Mouse (Mus musculus) lung, postnatal 0 days (tissue): Measurements from ENCODE around the gene Hdac9. TPM values are rescaled to one million over a fixed set of nuclear protein-coding genes. Genes with fewer than 3 reads are reported as not detected.

Experiments used
- ATAC-seq: fragments of 200-750 bp; cut with Nextera tagmentation; 2 replicates; pipeline ENCODE4 v1.8.0; 2017; ENCODE audit warnings: moderate library complexity
- DNase-seq: peaks from one replicate; pipeline ENCODE4 v3.0.0-alpha.2; 2016; ENCODE audit warnings: low spot score
- H3K27ac ChIP-seq: fragments of 300-500 bp; sonication (generic); 2 replicates; pipeline ENCODE4 v1.5.1; 2014; ENCODE audit warnings: antibody characterized with exemption, mild to moderate bottlenecking, low read length, mixed read lengths
- H3K27me3 ChIP-seq: fragments of 300-500 bp; sonication (generic); replicated peaks from 2 replicates; pipeline ENCODE4 v1.6.1; 2014; ENCODE audit warnings: low read length, mixed read lengths; ENCODE audit not compliant: insufficient read depth
- H3K36me3 ChIP-seq: fragments of 300-500 bp; sonication (generic); 2 replicates; pipeline ENCODE4 v1.6.1; 2014; ENCODE audit warnings: low read length, mixed read lengths; ENCODE audit not compliant: insufficient read depth
- H3K4me1 ChIP-seq: fragments of 300-500 bp; sonication (generic); 2 replicates; pipeline ENCODE4 v1.6.1; 2014; ENCODE audit warnings: antibody characterized with exemption, low read depth, low read length, mixed read lengths; ENCODE audit not compliant: insufficient read depth
- H3K4me2 ChIP-seq: fragments of 300-500 bp; sonication (generic); replicated peaks from 2 replicates; pipeline ENCODE4 v1.6.1; 2014; ENCODE audit warnings: low read depth, mild to moderate bottlenecking, low read length, moderate library complexity, mixed read lengths
- H3K4me3 ChIP-seq: fragments of 300-500 bp; sonication (generic); 2 replicates; pipeline ENCODE4 v1.5.1; 2014; ENCODE audit warnings: low read depth, low read length
- H3K9ac ChIP-seq: fragments of 300-500 bp; sonication (generic); replicated peaks from 2 replicates; pipeline ENCODE4 v1.6.1; 2014; ENCODE audit warnings: low read depth, mild to moderate bottlenecking
- H3K9me3 ChIP-seq: fragments of 300-500 bp; sonication (generic); 2 replicates; pipeline ENCODE4 v1.6.1; 2016; ENCODE audit warnings: low read length, mixed read lengths
- CTCF ChIP-seq: IDR thresholded peaks from 2 replicates; pipeline ENCODE4 v1.5.1; 2016; ENCODE audit warnings: antibody characterized with exemption, mild to moderate bottlenecking
- EP300 ChIP-seq: IDR thresholded peaks from 2 replicates; pipeline ENCODE4 v1.6.1; 2016; ENCODE audit warnings: antibody characterized with exemption, mild to moderate bottlenecking, control low read depth
- WGBS: fragments of 180-500 bp; shearing (Covaris S2); extraction: QIAGEN DNeasy Blood & Tissue Kit; methylation state at CpG from one replicate; pipeline ENCODE4 v1.1.7; 2014; 5-methylcytosine and 5-hydroxymethylcytosine counted together
- polyA plus RNA-seq: library from polyadenylated mRNA; unstranded; fragments of >200 nt; fragmentation: Nextera tagmentation; extraction: Ambion mirVana; gene quantifications from 2 replicates; pipeline ENCODE4 v1.2.1, GENCODE M21; 2015

The Hdac9 gene
- polyA plus RNA-seq, 1 experiment from 2014 or later: 6.0 TPM

DNA sequence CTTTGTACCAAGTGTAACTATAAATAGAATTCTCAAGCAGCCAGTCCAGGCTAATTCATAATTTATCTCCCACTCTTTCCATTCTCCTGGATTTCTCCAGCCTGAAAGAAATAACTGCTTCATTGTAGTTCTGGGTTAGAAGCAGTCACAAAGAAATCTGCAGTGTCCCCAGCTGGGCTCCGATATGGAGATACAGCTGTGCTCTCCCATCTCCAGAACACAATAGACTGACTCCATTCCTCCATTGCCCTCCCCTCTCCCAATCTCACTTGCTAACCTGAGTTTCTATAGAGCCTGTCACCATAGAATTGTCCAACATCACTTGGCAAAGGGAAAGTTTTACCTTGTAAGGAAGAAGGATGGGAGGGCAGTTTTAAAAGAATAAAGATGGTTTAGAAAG, 218.9 kb downstream of the Hdac9 start:
- Histone ChIP-seq H3K4me1 (no peaks in the 10 kb centered on the region), H3K9me3 (no peaks in the 10 kb centered on the region), H3K27me3 (no peaks in the 10 kb centered on the region), H3K4me2 (no peak overlapping the region), H3K36me3 (no peaks in the 10 kb centered on the region), H3K4me3 (no peak overlapping the region), H3K9ac (no peak overlapping the region), H3K27ac (no peak overlapping the region)
- WGBS: 72% methylated on average over 1 of the region's 1 CpGs
- TF ChIP-seq EP300: no peak
- no peak for TF ChIP-seq CTCF
- no peak for ATAC-seq
- DNase-seq: no peak

DNA sequence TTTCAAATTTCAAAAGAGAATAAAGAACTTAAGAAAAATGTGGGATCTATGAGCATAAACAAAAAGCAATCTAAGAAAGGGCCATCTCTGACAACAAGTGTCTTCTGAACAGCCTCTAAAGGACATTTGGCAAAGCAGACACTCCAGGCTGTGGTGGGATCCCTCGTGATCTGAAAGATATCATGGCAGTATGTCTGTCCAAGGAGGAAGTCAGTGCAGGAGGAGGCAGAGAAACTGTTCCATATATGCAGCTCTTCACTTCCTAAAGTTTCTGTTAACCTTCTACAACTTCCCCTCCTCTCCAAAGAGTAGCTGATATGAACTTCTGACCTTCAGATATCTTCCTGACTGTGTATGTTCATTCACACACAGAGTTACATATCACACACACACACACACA, 220.2 kb downstream of the Hdac9 start:
- WGBS: 44% methylated on average over 1 of the region's 1 CpGs
- no peak for ATAC-seq
- H3K9ac ChIP-seq: no peak overlapping the region
- TF ChIP-seq CTCF (no peak), EP300 (no peak)
- no peaks in the 10 kb centered on the region for H3K36me3 ChIP-seq
- H3K4me3 ChIP-seq: no peak overlapping the region
- no peaks in the 10 kb centered on the region for H3K9me3 ChIP-seq
- H3K4me2 ChIP-seq: no peak overlapping the region
- H3K27me3 ChIP-seq: no peaks in the 10 kb centered on the region
- no peak for DNase-seq
- no peaks in the 10 kb centered on the region for H3K4me1 ChIP-seq
- no peak overlapping the region for H3K27ac ChIP-seq

DNA sequence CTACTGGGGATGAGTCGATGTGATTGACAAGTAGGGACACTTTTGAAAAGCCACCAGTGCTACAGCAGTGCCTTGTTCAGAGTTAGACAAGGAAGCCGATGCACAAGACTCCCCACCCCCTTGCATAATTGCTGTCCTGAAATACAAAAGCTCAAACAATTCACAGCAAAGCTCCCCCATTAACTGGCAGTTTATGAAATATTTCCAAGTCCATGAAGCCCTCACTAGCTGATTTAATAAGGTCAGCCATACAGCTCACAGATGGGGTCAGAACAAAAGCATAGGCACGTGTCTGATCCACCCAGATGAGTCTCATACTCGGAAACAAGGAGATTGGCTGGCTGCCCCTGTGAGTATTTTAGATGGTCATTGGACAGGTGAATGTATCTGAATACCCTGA, 228.0 kb downstream of the Hdac9 start:
- H3K27ac ChIP-seq: no peak overlapping the region
- no peak for ATAC-seq
- H3K36me3 ChIP-seq: no peaks in the 10 kb centered on the region
- H3K4me1 ChIP-seq: no peaks in the 10 kb centered on the region
- H3K9me3 ChIP-seq: no peaks in the 10 kb centered on the region
- H3K9ac ChIP-seq: no peak overlapping the region
- no peaks in the 10 kb centered on the region for H3K27me3 ChIP-seq
- no peak for TF ChIP-seq CTCF
- no peak for TF ChIP-seq EP300
- H3K4me3 ChIP-seq: no peak overlapping the region
- DNase-seq: no peak
- H3K4me2 ChIP-seq: no peak overlapping the region
- whole genome bisulfite sequencing: 78% methylated on average over 4 of the region's 4 CpGs

DNA sequence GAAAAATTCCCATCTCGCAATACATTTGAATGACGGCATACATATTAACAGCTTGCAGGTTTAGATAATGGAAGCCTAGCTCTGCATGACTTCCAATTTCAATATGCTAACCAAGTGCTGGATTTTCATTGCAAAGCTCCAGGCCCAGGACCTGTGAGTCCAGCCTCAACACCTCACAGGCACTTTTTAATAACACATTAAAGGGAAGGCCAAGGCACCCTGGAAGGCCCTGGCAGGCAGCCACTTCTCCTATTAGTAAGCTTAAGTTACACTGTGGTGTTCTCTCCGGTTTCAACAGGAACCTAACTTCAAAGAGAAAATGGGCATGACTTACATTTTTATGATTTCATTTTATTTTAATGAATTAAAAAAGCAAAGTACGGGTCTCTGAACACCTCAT, 233.5 kb downstream of the Hdac9 start:
- H3K4me2 ChIP-seq: no peak overlapping the region
- H3K4me3 ChIP-seq: no peak overlapping the region
- DNase-seq: peak; percentile 28
- 37% methylated on average over 4 of the region's 4 CpGs for WGBS
- H3K27me3 ChIP-seq: no peaks in the 10 kb centered on the region
- no peaks in the 10 kb centered on the region for H3K9me3 ChIP-seq
- H3K4me1 ChIP-seq: no peaks in the 10 kb centered on the region
- TF ChIP-seq EP300: no peak
- no peak for TF ChIP-seq CTCF
- no peaks in the 10 kb centered on the region for H3K36me3 ChIP-seq
- no peak for ATAC-seq
- H3K27ac ChIP-seq: no peak overlapping the region
- no peak overlapping the region for H3K9ac ChIP-seq

GRCm38 (mm10) chr12:34682657-34683056, 234.2 kb downstream of the Hdac9 start:
- no peaks in the 10 kb centered on the region for H3K36me3 ChIP-seq
- H3K27ac ChIP-seq: no peak overlapping the region
- no peaks in the 10 kb centered on the region for H3K9me3 ChIP-seq
- DNase-seq (no peak), ATAC-seq (no peak)
- H3K4me2 ChIP-seq: no peak overlapping the region
- H3K9ac ChIP-seq: no peak overlapping the region
- H3K4me3 ChIP-seq: no peak overlapping the region
- H3K4me1 ChIP-seq: no peaks in the 10 kb centered on the region
- no peaks in the 10 kb centered on the region for H3K27me3 ChIP-seq
- 90% methylated on average over 3 of the region's 3 CpGs for WGBS
- TF ChIP-seq CTCF (no peak), EP300 (no peak)

DNA sequence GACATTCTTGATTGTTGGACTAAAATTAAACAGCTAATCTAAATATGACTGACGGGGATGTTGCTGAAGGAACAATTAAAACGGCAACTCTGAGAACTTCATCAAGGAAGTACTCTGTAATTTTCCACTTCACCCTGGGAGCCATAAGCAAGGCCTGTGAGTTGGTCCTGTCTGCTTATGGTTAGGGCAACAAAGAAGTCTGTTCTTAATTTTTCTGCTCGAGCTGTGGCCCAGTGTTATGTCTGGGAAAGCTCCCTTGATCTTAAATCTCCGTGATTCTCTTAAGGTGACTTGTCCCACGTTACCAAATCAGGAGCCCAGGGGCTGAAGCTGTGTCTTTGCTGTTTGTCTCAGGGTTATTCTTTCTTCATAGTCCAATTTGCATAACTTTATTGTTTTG, 236.3 kb downstream of the Hdac9 start:
- Histone ChIP-seq H3K9me3 (no peaks in the 10 kb centered on the region), H3K4me3 (no peak overlapping the region), H3K36me3 (no peaks in the 10 kb centered on the region), H3K27me3 (no peaks in the 10 kb centered on the region), H3K9ac (no peak overlapping the region), H3K27ac (no peak overlapping the region), H3K4me2 (no peak overlapping the region), H3K4me1 (no peaks in the 10 kb centered on the region)
- ATAC-seq (no peak), DNase-seq (no peak)
- 56% methylated on average over 5 of the region's 5 CpGs for WGBS
- no peak for TF ChIP-seq EP300
- TF ChIP-seq CTCF: no peak

GRCm38 (mm10) chr12:34677110-34677509, 239.8 kb downstream of the Hdac9 start:
- no peak overlapping the region for H3K9ac ChIP-seq
- no peak overlapping the region for H3K4me2 ChIP-seq
- no peaks in the 10 kb centered on the region for H3K9me3 ChIP-seq
- H3K36me3 ChIP-seq: no peaks in the 10 kb centered on the region
- no peaks in the 10 kb centered on the region for H3K27me3 ChIP-seq
- WGBS: 72% methylated on average over 6 of the region's 6 CpGs
- H3K4me1 ChIP-seq: no peaks in the 10 kb centered on the region
- no peak for ATAC-seq
- TF ChIP-seq CTCF (no peak), EP300 (no peak)
- H3K27ac ChIP-seq: no peak overlapping the region
- H3K4me3 ChIP-seq: no peak overlapping the region
- no peak for DNase-seq
